Mouse (Mus musculus): ENCODE data around the gene Gpr6.

Gpr6 gene

DNA sequence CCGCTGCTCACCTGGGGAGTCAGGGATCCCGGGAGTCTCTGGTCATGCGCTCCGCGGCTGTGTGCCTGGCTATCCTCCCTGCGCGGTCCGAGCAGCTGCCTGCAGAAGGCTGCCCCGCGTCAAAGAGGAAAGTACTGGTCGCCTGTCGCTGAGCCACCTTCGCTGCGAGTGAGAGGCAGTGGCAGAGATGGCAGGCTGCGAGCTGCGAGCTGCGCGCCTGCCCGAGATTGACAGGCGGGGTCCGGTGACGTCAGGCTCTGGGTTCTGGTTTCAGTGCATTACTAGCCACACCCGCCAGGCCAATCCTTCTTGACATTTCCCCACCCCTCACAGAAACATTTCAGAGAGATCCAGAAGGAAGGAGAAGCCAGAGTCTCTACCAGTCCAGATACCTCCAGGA lies at the start of gene Gpr6:
Gene Gpr6, minus strand, starts transcription at position 170 of the 400 bp plus-strand sequence.
- WGBS = 3% methylated on average over 23 of the region's 23 CpGs

DNA sequence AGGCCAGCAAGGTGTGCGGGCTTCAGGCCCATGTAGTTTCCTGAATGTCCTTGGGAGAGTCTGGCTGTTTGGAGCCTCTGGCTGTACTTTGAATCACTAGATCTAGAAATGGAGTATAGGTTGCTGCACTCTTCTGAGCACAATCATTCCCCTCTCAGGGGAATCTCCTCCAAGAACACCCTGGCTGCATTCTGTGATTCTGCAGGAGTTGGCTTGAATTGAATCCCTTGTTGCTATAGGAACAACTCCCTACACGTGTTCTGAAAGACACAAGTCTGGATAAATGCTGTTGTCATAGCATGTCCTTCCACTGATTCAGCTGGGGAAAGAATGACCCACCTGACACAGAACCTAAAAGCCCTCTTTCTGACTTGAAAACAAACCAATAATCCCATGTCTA lies 28.0 kb upstream of the Gpr6 start:
- 60% methylated on average over 2 of the region's 2 CpGs for WGBS

DNA sequence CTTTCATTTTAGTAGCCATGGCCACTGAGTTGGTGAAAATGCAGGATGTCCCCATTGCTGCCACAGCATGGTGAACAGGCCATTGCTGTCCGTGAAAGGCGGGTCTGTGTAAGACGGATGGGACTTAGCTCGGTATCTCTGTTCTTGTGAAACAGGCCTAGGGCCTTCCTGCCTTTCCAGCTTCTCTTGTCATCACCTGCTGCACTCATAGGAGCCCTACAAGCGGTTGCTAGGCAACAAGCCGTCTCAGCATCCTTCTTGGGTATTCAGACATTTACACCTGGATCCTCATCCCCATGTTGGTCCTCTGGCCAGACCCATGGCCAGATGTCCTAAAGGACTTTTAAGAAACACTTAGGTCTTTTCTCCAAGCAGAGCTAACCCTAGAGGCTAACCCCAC lies 26.1 kb upstream of the Gpr6 start:
- WGBS = 80% methylated on average over 6 of the region's 6 CpGs

DNA sequence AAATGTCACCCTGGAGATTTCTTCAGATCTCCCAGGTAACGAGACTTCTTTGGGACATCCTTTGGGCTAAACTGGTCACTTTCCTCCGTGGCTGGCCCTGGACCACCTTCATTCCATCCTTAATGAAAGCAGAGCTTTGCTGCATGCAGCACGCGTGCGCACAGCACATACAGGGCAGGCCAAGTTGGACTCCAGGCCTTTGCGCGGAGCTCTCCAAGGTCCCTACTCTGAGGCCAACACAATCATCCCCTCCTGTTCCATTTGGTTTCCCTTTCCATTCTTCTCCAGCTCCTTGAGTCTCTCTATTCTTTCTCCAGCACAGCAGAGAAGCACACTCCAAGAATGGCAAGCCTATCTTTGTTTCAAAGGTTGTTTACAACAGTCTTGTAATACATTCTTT lies 16.8 kb upstream of the Gpr6 start:
- WGBS = 78% methylated on average over 7 of the region's 7 CpGs

DNA sequence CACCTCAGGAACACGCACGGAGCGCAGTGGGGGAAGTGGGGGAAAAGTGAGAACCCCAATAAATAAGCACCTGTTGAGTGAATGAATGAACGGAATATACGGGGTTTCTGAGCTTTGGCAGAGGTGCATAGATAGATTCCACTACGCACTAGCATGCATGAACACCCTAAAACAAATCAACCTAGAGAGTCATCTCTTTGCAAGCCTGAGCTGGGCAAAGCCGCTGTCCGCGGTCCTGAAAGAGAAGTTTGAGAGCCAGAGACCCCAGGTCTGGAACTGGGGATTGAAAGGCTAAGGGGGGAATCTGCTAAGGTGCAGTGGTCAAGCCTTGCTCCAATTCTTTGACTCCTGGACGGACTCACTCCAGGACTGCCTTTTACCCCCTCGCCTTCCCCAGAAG lies 389 bp downstream of the Gpr6 start:
- 3% methylated on average over 11 of the region's 11 CpGs for WGBS

DNA sequence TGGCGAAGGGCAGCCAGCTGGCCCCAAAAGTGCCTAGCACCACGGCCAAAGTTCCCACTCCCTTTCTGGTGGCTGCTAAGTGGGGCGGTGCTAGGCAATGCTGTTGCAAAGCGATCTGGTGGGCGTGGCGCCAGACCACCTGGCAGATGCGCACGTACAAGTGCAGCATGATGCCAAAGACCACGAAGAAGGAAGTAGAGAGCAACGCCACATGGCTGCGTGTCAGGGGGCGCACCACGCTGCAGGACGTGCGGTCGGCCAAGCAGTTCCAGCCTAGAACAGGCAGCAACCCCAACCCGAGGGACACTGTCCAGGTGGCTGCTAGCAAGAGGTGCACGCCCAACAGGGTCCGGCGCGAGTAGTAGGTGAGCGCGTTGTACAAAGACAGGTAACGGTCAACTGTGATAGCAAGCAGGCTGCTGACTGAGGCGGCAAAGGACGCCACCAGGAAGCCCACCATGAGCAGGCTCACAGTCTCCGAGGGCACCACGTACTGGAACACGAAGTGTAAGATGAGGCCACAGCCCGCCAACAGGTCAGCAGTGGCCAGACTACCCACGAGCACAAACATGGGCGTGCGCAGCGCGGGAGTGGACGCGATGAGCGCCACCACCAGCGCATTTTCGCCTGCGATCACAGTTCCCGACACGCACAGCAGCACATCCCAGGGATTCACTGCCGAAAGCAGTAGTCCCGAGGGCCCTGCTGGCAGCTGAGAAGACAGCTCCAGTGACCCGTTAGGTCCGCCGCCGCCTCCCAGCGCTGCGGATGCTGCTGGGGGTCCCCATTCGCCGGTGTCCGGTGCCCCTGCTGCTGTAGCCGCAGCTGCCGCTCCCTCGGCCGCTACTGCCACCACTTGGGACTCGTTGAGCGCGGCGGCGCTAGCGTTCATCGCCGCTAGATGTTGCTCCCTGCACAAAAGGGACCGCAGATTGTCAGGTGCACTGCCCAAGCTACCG lies 1.1 kb downstream of the Gpr6 start:
- 3% methylated on average over 68 of the region's 68 CpGs for WGBS

DNA sequence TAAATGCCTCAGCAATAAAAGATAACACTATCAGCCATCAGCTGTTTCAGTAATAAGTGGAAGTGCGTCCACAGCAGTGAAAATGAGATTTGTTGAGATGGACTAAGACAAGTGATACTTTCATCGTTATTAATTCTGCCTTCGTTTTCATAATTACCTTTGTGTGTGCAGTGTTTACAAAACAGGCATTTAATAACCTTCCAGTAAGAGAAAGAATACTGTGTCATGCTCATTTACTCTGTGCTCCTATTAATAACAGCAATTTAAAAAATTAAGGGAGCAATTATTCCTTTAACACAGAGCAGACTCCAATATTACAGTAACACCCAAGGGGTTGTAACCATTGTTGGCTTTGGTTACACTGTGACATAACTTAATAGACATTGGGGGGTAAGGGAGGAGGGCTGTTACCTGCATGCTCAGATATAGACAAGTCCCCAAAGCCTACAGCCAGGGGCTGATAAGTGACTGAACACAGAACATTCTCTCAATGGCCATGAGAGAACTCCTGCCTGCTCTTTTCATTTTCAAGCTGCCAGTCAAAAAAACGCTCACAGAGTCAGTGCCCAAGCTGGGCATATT lies 11.7 kb downstream of the Gpr6 start:
- 72% methylated on average over 4 of the region's 4 CpGs for WGBS

DNA sequence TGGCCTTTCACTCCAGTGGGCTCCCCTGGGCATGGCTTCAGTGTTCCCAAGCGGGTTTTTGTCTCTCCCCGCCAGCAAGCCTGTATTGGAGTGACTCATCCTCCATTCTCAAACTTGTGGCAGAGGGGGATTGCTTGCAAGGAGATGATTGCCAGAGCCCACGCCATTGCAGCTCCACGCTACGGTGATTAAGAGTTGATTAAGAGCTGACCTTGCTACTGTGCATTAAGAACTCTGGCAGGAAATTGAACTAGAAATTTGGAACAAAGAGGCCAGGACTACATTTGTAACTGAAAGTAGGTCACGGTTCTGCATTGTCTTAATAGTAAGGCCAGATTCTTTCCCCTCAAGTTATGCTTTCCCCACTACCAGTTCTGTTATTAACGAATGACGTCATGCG lies 16.5 kb downstream of the Gpr6 start:
- WGBS = 72% methylated on average over 9 of the region's 9 CpGs

DNA sequence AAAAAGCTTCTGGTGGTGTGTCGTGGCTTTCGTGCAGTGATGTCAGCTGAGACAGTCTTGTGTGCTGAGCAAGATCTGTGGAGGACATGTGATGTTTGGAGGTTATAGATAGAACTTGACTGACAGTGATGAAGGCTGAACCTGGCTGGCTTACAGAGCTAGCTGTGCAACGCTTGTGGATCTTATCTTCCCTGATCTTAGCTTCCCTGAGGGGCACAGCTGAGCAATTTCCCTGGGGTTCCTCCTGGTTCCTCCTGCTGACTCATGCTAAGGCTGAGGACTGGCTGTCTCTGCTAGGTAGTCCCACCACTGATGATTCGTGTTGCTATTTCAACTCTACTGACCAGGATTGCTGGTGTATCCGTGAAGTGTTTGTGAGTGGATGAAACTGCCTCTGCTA lies 18.1 kb downstream of the Gpr6 start:
- WGBS = 63% methylated on average over 5 of the region's 5 CpGs

DNA sequence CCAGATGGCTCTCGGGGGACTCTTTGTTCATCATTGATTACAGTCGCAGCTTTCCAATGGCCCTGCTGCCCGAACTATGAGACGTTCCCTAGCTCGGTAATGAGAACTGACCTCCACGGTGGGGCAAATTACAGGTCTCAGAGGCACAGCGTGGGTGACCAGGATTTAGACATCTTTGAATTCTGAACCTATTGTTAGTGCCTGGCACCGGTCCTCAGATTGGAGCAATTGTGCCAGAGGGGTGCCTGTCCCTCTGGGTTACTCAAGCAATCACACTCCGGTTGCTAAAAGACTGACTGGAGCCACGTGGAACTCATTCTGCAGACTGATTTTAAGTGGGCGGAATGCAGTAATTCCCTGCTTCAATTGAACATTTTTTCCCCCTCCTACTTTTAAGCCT lies 29.8 kb downstream of the Gpr6 start:
- 41% methylated on average over 11 of the region's 11 CpGs for WGBS

DNA sequence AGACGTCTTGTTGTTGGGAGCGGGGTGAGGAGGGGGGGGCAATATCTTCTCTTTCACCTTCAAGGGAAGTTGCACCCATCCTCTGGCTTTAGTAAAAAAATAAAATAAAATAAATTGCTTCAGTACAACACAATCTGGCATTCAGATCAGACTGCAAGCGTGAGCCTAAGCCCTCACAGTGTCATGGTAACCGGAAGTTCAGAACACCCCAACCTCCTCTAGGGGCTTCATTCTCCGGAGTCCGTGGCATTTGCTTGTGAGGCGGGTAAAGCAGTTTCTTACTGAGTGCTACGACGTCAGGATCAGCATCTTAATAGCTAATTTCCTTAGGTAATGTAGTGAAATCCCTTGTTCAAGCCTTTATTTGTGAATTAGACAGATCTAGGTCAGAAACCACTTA lies 30.6 kb downstream of the Gpr6 start:
- 55% methylated on average over 9 of the region's 9 CpGs for WGBS

DNA sequence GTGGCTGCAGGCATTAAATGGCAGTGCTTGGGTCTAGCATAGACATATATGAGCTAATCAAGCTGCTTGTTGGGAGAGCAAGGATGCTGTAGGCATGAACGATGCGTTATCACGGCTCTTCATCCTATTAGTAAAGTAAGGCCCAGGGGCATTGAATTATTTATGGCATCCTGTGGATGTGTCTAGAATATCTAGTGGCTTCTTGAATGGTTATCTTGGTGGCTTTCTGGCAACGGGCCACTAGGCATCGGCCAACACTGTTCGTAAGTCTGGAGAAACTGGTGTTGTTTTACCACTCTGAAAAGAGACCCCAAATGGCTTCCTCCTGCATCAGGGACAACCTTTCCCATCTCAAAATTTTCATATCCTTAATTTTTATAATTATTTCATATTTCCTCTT lies 33.6 kb downstream of the Gpr6 start:
- 64% methylated on average over 6 of the region's 6 CpGs for WGBS

DNA sequence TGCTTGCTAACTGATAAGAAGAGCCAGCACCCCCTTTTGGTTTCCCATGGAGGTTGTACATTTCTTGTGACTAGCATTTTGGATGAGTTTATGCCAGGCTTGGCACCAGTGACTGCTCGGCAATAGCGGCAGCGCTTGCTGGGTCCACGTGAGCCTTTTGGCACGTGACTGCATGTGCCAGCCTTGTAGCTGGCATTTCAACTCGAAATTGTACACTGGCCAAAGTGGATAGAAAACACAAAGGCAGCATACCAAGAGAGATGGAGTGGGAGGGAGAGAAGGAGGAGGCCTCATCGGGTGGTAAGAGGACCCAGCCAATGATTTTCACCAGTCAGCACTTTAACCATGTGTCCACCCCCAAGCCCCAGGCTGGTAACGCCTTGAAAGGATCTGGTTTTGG lies 34.4 kb downstream of the Gpr6 start:
- 18% methylated on average over 8 of the region's 8 CpGs for WGBS

DNA sequence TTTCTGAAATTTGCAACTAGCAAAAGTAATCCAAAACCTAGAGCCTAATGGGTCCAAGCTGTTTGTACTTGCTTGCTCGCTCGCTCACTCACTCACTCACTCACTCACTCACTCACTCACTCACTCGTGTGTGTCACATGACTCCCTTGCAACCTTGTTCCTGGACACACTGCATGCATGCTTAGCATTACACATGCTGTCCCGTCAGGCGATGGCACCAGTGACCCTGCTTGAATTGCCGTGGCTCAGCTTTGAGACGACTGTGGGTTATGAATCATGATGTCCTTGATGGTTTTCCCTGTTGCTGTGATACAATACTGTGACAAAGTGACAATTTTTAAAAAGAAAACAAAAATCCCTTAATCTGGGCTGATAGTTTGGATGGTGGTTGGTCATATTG lies 39.3 kb downstream of the Gpr6 start:
- 90% methylated on average over 7 of the region's 7 CpGs for WGBS

DNA sequence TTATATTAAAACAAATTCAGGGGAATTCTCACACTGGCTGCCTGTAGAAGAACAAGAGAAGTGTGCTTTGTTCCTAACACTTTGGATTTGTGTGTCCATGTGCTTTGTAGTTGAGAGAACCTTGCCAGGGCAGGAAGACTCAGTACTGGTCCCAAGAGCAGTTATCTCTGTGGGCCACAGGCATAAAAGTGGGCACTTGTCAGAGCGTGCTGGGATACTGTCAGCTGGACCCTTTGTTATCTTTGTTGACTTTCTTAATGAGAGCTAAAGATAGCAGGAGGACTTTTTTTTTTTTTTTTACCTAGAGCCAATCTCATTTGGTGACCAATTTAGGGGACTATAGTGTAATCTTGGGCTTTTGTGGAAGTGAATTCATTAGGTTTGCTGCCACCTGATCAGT lies 47.2 kb downstream of the Gpr6 start:
- WGBS = 72% methylated on average over 1 of the region's 1 CpGs

DNA sequence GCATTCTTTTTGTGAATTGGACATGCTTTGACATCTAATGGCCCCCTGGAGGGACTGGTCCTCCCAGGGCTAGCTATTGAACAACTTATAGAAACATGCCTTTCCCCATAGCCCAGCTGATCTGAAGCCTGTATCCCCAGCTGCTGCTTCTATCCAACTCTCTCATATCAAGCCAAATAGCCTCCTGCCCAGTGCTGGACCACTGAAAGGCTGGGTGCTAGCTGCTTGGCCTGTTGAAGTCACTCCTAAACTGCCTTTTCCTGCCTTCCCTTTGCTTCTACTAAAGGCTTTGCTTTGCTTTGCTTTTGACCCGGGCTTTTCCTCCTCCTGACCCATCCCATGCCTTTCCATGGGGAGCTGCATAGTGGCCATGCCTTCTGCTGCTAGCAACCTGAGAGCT lies 47.7 kb downstream of the Gpr6 start:
- 67% methylated on average over 1 of the region's 1 CpGs for WGBS

DNA sequence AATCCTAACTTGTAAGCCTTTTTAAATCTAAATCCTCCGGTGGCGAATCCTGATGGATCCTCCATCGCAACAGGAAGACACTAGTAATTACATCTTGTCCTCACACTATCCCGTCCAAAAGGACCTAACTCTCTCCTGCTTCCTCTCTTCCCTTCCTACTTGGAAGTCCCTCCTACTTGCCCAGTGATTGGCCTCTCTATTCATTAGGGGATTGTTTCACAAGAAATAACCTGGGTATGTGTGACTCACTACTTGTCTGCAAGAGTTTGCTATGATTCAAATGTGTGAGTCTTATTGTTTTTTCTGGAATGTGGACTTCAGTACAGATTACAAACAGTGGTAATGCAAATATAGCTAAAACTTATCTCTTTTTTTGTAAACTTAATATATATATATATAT lies 49.9 kb downstream of the Gpr6 start:
- 94% methylated on average over 4 of the region's 4 CpGs for WGBS

Data from cerebral cortex, adult 2 months (tissue).